Mouse (Mus musculus): Measurements from ENCODE around the gene Tmem242.
A peak's percentile ranks its signal among the peaks of the same experiment; 100 is the strongest.

Gene Tmem242

GRCm38 (mm10) chr17:5416518-5416917 is 23.5 kb downstream of the Tmem242 start:
- no peak for DNase-seq (ENCODE audit: low spot score)

GRCm38 (mm10) chr17:5414041-5414440 is 26.0 kb downstream of the Tmem242 start:
- DNase-seq (ENCODE audit: low spot score): no peak

GRCm38 (mm10) chr17:5413350-5413749 is 26.7 kb downstream of the Tmem242 start:
- DNase-seq (ENCODE audit: low spot score): no peak

GRCm38 (mm10) chr17:5412740-5413139 is 27.3 kb downstream of the Tmem242 start:
- DNase-seq (ENCODE audit: low spot score): no peak

GRCm38 (mm10) chr17:5412301-5412700 is 27.8 kb downstream of the Tmem242 start:
- DNase-seq (ENCODE audit: low spot score): no peak

- no peak for DNase-seq (ENCODE audit: low spot score)
These were observed 28.9 kb downstream of the Tmem242 start for GRCm38 (mm10) chr17:5411205-5411604.

- no peak for DNase-seq (ENCODE audit: low spot score)
These were observed 29.7 kb downstream of the Tmem242 start for GRCm38 (mm10) chr17:5410336-5410735.

GRCm38 (mm10) chr17:5407030-5407429 is 33.0 kb downstream of the Tmem242 start:
- no peak for DNase-seq (ENCODE audit: low spot score)

- DNase-seq (ENCODE audit: low spot score): no peak
These were observed 33.5 kb downstream of the Tmem242 start for GRCm38 (mm10) chr17:5406566-5406965.

- no peak for DNase-seq (ENCODE audit: low spot score)
These were observed 36.2 kb downstream of the Tmem242 start for GRCm38 (mm10) chr17:5403885-5404284.

- peak; percentile 75 for DNase-seq (ENCODE audit: low spot score)
These were observed 37.4 kb downstream of the Tmem242 start for GRCm38 (mm10) chr17:5402624-5403023.

- peak; percentile 57 for DNase-seq (ENCODE audit: low spot score)
These were observed 38.0 kb downstream of the Tmem242 start for GRCm38 (mm10) chr17:5402069-5402468.

- DNase-seq (ENCODE audit: low spot score): no peak
These were observed 38.8 kb downstream of the Tmem242 start for GRCm38 (mm10) chr17:5401288-5401687.

- no peak for DNase-seq (ENCODE audit: low spot score)
These were observed 39.5 kb downstream of the Tmem242 start for GRCm38 (mm10) chr17:5400435-5401090.

GRCm38 (mm10) chr17:5397148-5398007 is 42.7 kb downstream of the Tmem242 start:
- peak; percentile 77 for DNase-seq (ENCODE audit: low spot score)

- no peak for DNase-seq (ENCODE audit: low spot score)
These were observed 43.8 kb downstream of the Tmem242 start for GRCm38 (mm10) chr17:5396213-5396612.

- no peak for DNase-seq (ENCODE audit: low spot score)
These were observed 44.4 kb downstream of the Tmem242 start for GRCm38 (mm10) chr17:5395454-5396205.

- DNase-seq (ENCODE audit: low spot score): no peak
These were observed 49.4 kb downstream of the Tmem242 start for GRCm38 (mm10) chr17:5390682-5391081.

GRCm38 (mm10) chr17:5388351-5388750 is 51.7 kb downstream of the Tmem242 start:
- DNase-seq (ENCODE audit: low spot score): no peak

- no peak for DNase-seq (ENCODE audit: low spot score)
These were observed 53.0 kb downstream of the Tmem242 start for GRCm38 (mm10) chr17:5386885-5387545.

GRCm38 (mm10) chr17:5385694-5386093 is 54.4 kb downstream of the Tmem242 start:
- no peak for DNase-seq (ENCODE audit: low spot score)

- DNase-seq (ENCODE audit: low spot score): peak; percentile 32
These were observed 62.1 kb downstream of the Tmem242 start for GRCm38 (mm10) chr17:5377930-5378310.
